Mouse (Mus musculus) heart, adult 2 months (tissue): ENCODE measurements around the gene Igsf21. TPM values are rescaled to one million over a fixed set of nuclear protein-coding genes. Genes with fewer than 3 reads are reported as not detected.

ENCODE experiments used
- DNase-seq, 2 experiments: peaks; one replicate each; pipeline ENCODE4 v3.0.0; 2021
- H3K27ac ChIP-seq: fragments of 200-600 bp; 2 replicates; pipeline ENCODE4 v1.8.1; 2022
- H3K27me3 ChIP-seq: fragments of 200-500 bp; 2 replicates; pipeline ENCODE4 v1.6.1; 2012; ENCODE audit warnings: mild to moderate bottlenecking, low read length, inconsistent platforms, mixed read lengths; ENCODE audit not compliant: control insufficient read depth, insufficient read depth
- H3K36me3 ChIP-seq: fragments of 200-500 bp; 2 replicates; pipeline ENCODE4 v1.6.1; 2012; ENCODE audit warnings: low read length, inconsistent platforms; ENCODE audit not compliant: control insufficient read depth, insufficient read depth
- H3K4me1 ChIP-seq: fragments of 200-500 bp; 2 replicates; pipeline ENCODE4 v1.6.1; 2011; ENCODE audit warnings: low read length; ENCODE audit not compliant: control insufficient read depth, insufficient read depth
- H3K4me3 ChIP-seq: fragments of 200-600 bp; 2 replicates; pipeline ENCODE4 v1.8.1; 2022
- H3K79me2 ChIP-seq: fragments of 200-500 bp; replicated peaks from 2 replicates; pipeline ENCODE4 v1.6.1; 2012; ENCODE audit warnings: mild to moderate bottlenecking, inconsistent platforms, low read length, moderate library complexity, mixed read lengths; ENCODE audit not compliant: control insufficient read depth, insufficient read depth
- H3K9ac ChIP-seq: fragments of 200-500 bp; 2 replicates; pipeline ENCODE4 v1.6.1; 2012; ENCODE audit warnings: low read depth, mild to moderate bottlenecking, control low read depth, inconsistent platforms, low read length, mixed read lengths
- CTCF ChIP-seq: fragments of 200-600 bp; IDR thresholded peaks from 2 replicates; pipeline ENCODE4 v1.8.1; 2022; ENCODE audit warnings: antibody characterized with exemption, mild to moderate bottlenecking, moderate library complexity
- EP300 ChIP-seq: fragments of 200-500 bp; IDR thresholded peaks from 2 replicates; pipeline ENCODE4 v1.6.1; 2011; ENCODE audit warnings: low read depth, low read length, control low read depth; ENCODE audit not compliant: insufficient read depth
- POLR2A ChIP-seq: fragments of 200-500 bp; IDR thresholded peaks from 2 replicates; pipeline ENCODE4 v1.6.1; 2011; ENCODE audit warnings: mild to moderate bottlenecking, low read depth, low read length, control low read depth; ENCODE audit not compliant: insufficient read depth
- WGBS: fragments of 180-500 bp; shearing (Covaris S2); methylation state at CpG from one replicate; pipeline ENCODE4 v1.1.7; 2018; 5-methylcytosine and 5-hydroxymethylcytosine counted together
- intact Hi-C: fragments of 180-260 bp; cut with DNase I; formaldehyde crosslinking; loops from one replicate; pipeline ENCODE4 v1.15.1; 2025
- polyA plus RNA-seq: library from polyadenylated mRNA; depleted of rRNA; stranded (reverse); fragments of >200 nt; gene quantifications from 2 replicates; pipeline ENCODE4 v1.2.3, GENCODE M21; 2012
- total RNA-seq, 2 experiments: library from RNA; stranded (reverse); gene quantifications; 2 replicates each; pipeline ENCODE4 v1.2.3; 2021

Gene Igsf21
- total and polyA plus RNA-seq, 3 experiments: 0.14 to 0.76 (median 0.16) TPM

DNA sequence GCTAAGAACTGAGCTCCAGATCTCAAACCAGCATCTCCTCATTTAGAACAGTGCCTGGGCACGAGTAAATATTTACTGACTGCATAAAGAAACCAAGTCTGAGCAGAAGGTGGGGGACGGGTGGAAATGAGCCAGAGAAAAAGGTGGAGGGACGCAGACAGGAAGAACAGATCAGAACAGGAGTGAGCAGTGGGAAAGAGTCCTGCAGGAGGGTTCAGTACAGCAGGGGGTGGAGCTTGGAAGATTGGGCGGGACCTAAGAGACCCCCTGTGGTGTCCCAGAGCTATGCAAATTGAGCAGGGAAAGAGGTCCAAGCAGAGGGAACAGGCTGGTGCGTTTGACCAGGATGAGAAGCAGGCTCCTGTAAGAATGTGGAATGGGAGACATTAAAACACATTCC lies 241.7 kb downstream of the Igsf21 start:
- DNase-seq: no peak
- TF ChIP-seq EP300: no peak
- TF ChIP-seq POLR2A: no peak
- TF ChIP-seq CTCF: no peak
- H3K36me3 ChIP-seq: no peaks in the 10 kb centered on the region
- intact Hi-C loops: no loop called here
- no peak overlapping the region for H3K9ac ChIP-seq
- H3K27me3 ChIP-seq: peaks cover 4% of the 10 kb centered on the region
- no peak overlapping the region for H3K4me3 ChIP-seq
- 8% methylated on average over 5 of the region's 5 CpGs for WGBS
- H3K27ac ChIP-seq: no peak overlapping the region
- no peaks in the 10 kb centered on the region for H3K4me1 ChIP-seq
- no peaks in the 10 kb centered on the region for H3K79me2 ChIP-seq

DNA sequence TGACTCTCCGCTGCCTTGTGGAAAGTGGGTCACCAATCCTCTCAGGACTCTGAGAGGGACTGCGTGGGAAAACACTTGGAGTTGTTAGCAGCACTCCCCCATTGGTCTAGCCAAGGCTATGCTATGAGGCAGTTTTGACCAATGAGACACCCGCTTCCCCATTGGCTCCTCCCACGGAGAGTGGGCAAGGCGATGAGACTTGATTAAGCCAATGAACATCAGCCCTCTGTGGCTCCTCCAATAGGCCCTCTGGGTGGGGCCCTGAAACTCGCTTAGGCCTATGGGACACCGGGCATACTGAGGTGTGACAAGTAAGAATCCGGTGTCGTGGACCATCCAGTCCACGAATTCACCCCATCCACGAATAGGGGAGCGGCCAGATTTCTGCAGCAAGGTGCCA lies 242.4 kb downstream of the Igsf21 start:
- 7% methylated on average over 12 of the region's 12 CpGs for WGBS
- H3K4me3 ChIP-seq: no peak overlapping the region
- H3K27ac ChIP-seq: no peak overlapping the region
- intact Hi-C loops: no loop called here
- no peaks in the 10 kb centered on the region for H3K36me3 ChIP-seq
- H3K79me2 ChIP-seq: no peaks in the 10 kb centered on the region
- no peaks in the 10 kb centered on the region for H3K4me1 ChIP-seq
- H3K9ac ChIP-seq: no peak overlapping the region
- no peak for TF ChIP-seq POLR2A
- DNase-seq: no peak
- H3K27me3 ChIP-seq: peaks cover 4% of the 10 kb centered on the region

DNA sequence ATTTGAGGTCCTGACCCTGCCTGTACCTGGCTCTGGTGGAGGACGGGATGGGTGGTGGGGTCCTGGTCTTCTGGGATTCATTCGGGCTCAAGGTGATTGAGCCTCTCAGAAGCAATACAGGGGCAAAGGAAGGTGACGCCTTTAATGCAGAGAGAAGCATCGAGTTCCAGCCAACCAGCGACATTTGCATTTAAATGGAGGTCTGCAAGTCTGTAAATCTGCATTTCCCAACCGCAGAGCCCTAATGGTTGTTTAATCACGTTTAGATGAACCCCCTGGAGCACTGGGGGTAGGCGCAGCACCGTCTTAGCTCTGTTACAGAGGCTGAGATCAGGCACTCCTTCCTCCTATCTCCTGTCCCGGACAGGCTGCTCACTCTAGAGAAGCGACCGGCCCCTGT lies 244.5 kb downstream of the Igsf21 start:
- Histone ChIP-seq H3K4me3 (no peak overlapping the region), H3K79me2 (no peaks in the 10 kb centered on the region), H3K27ac (no peak overlapping the region), H3K4me1 (no peaks in the 10 kb centered on the region), H3K9ac (no peak overlapping the region), H3K27me3 (peaks cover 4% of the 10 kb centered on the region), H3K36me3 (no peaks in the 10 kb centered on the region)
- TF ChIP-seq EP300: no peak
- TF ChIP-seq CTCF: no peak
- no peak for TF ChIP-seq POLR2A
- WGBS: 16% methylated on average over 12 of the region's 12 CpGs
- no peak for DNase-seq
- intact Hi-C loops: no loop called here

DNA sequence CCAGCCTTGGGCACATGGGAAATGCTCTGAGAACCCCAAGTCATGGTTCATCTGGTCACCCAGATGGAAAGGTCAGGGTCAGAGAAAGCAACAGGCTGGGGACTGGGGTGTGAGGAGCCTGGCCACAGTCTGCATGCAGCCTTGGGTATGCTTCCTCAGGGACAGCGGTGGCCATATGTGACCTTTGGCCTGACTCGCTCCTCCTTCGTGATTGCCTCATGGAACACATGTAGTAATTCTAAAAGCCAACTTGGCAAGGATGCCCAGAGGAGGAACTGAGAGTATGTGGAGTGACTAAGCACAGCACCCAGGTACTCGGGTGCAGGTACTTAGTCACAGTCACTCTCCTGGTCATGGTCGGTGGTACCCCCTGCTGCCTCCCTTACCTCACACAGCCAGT lies 245.7 kb downstream of the Igsf21 start:
- TF ChIP-seq EP300: no peak
- TF ChIP-seq POLR2A: no peak
- no peak for TF ChIP-seq CTCF
- Histone ChIP-seq H3K27me3 (peaks cover 4% of the 10 kb centered on the region), H3K27ac (no peak overlapping the region), H3K79me2 (no peaks in the 10 kb centered on the region), H3K9ac (no peak overlapping the region), H3K4me3 (no peak overlapping the region), H3K36me3 (no peaks in the 10 kb centered on the region), H3K4me1 (no peaks in the 10 kb centered on the region)
- 82% methylated on average over 5 of the region's 5 CpGs for WGBS
- intact Hi-C loops: no loop called here
- DNase-seq: peak in 1 of 2 experiments; percentile 10

DNA sequence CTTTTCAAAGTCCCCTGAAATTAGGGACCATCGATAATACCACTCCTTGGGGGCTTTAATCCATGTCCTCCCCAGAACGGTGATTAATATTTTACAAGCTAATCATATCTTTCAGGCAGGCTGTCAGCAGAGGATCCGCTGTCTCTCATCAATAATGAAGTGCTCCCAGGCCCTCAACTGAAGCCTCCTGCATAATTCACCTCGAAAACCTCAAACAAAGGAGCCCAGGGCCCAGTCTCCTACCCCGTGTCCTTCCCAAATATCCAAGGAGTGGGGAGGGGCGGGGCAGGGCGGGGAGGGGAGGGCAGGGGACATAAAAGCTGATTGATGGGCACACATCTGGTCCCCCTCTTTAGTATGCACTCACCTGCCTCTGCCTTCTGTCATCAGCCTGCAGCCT lies 247.6 kb downstream of the Igsf21 start:
- Histone ChIP-seq H3K27me3 (peaks cover 1% of the 10 kb centered on the region), H3K27ac (no peak overlapping the region), H3K79me2 (no peaks in the 10 kb centered on the region), H3K9ac (no peak overlapping the region), H3K4me1 (no peaks in the 10 kb centered on the region), H3K4me3 (no peak overlapping the region), H3K36me3 (no peaks in the 10 kb centered on the region)
- DNase-seq: no peak
- TF ChIP-seq CTCF: no peak
- TF ChIP-seq POLR2A: no peak
- no peak for TF ChIP-seq EP300
- intact Hi-C loops: no loop called here
- WGBS: 70% methylated on average over 7 of the region's 7 CpGs

DNA sequence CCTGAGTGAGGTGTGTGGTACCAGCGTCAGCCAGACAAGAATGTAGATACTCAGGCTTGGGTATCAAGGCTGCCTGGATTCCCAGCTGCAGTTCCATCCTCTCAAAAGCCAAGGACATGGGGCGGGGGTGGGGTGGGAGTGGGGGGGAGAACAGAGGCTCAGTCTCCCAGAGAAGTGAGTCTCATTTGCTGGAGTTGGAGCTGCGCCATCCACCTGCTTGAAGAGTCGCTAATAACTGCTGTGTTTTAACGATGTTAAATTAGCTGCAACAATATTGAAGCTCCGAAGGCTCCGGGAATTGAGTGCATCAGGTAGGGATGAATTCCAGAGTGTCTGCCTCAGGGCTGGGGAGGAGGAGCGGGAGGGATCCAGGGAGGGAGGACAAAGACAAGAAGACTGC lies 250.9 kb downstream of the Igsf21 start:
- intact Hi-C loops: no loop called here
- H3K79me2 ChIP-seq: no peaks in the 10 kb centered on the region
- WGBS: 46% methylated on average over 8 of the region's 8 CpGs
- no peak for DNase-seq
- H3K36me3 ChIP-seq: no peaks in the 10 kb centered on the region
- TF ChIP-seq EP300 (no peak), POLR2A (no peak), CTCF (no peak)
- H3K4me3 ChIP-seq: no peak overlapping the region
- H3K4me1 ChIP-seq: no peaks in the 10 kb centered on the region
- H3K27ac ChIP-seq: no peak overlapping the region
- H3K9ac ChIP-seq: no peak overlapping the region
- no peaks in the 10 kb centered on the region for H3K27me3 ChIP-seq
